Mouse (Mus musculus) natural killer cell, adult 2 months (primary cell): Measurements from ENCODE around the gene Arhgap30.
A peak's percentile ranks its signal among the peaks of the same experiment; 100 is the strongest.

Experiments
- DNase-seq, 2 experiments: peaks; one replicate each; pipeline ENCODE4 v3.0.0; 2022; ENCODE audit warnings: low spot score in 2 of 2

Gene Arhgap30

GRCm38 (mm10) chr1:171375646-171376097, 13.1 kb upstream of the Arhgap30 start:
- DNase-seq = no peak

- no peak for DNase-seq
Measured at GRCm38 (mm10) chr1:171378298-171378697, 10.5 kb upstream of the Arhgap30 start.

- DNase-seq = peak; percentile 74 to 82
Measured at GRCm38 (mm10) chr1:171379935-171380599, 8.7 kb upstream of the Arhgap30 start.

GRCm38 (mm10) chr1:171382096-171382620, 6.6 kb upstream of the Arhgap30 start:
- no peak for DNase-seq

GRCm38 (mm10) chr1:171384361-171384760, 4.4 kb upstream of the Arhgap30 start:
- DNase-seq = no peak

GRCm38 (mm10) chr1:171385171-171385570, 3.6 kb upstream of the Arhgap30 start:
- no peak for DNase-seq

- no peak for DNase-seq
Measured at GRCm38 (mm10) chr1:171387099-171387498, 1.7 kb upstream of the Arhgap30 start.

GRCm38 (mm10) chr1:171390101-171390500, 1.3 kb downstream of the Arhgap30 start:
- peak; percentile 84 to 89 for DNase-seq

GRCm38 (mm10) chr1:171401821-171402220, 13.1 kb downstream of the Arhgap30 start:
- DNase-seq = no peak

- no peak for DNase-seq
Measured at GRCm38 (mm10) chr1:171402991-171403390, 14.2 kb downstream of the Arhgap30 start.

- no peak for DNase-seq
Measured at GRCm38 (mm10) chr1:171407263-171407662, 18.5 kb downstream of the Arhgap30 start.

GRCm38 (mm10) chr1:171410231-171410630, 21.5 kb downstream of the Arhgap30 start:
- no peak for DNase-seq

- DNase-seq = peak; percentile 93 to 94
Measured at GRCm38 (mm10) chr1:171410947-171411484, 22.3 kb downstream of the Arhgap30 start, which contains the start of gene Usf1. Usf1 (plus strand) TSS chr1:171411313.

GRCm38 (mm10) chr1:171411492-171411941, 22.8 kb downstream of the Arhgap30 start:
- no peak for DNase-seq

- DNase-seq = peak; percentile 28 to 55
Measured at GRCm38 (mm10) chr1:171412001-171412441, 23.3 kb downstream of the Arhgap30 start.

GRCm38 (mm10) chr1:171412446-171412845, 23.7 kb downstream of the Arhgap30 start:
- peak; percentile 9 to 23 for DNase-seq

GRCm38 (mm10) chr1:171413608-171414007, 24.9 kb downstream of the Arhgap30 start:
- DNase-seq = no peak

GRCm38 (mm10) chr1:171418660-171419059, 29.9 kb downstream of the Arhgap30 start, which contains the start of gene Tstd1:
Tstd1 (plus strand) TSS chr1:171418872.
- DNase-seq = no peak

- no peak for DNase-seq
Measured at GRCm38 (mm10) chr1:171419291-171419882, 30.6 kb downstream of the Arhgap30 start.

- no peak for DNase-seq
Measured at GRCm38 (mm10) chr1:171419905-171420304, 31.2 kb downstream of the Arhgap30 start.

GRCm38 (mm10) chr1:171422504-171423095, 33.8 kb downstream of the Arhgap30 start:
- no peak for DNase-seq

- no peak for DNase-seq
Measured at GRCm38 (mm10) chr1:171424638-171425037, 35.9 kb downstream of the Arhgap30 start.
